Mouse (Mus musculus) testis, adult 2 months (tissue): ENCODE measurements around the gene Nxn.

Experiments used
- CTCF ChIP-seq: fragments of 200-500 bp; IDR thresholded peaks from 2 replicates; pipeline ENCODE4 v1.5.1; 2012; ENCODE audit warnings: low read depth, mild to moderate bottlenecking, inconsistent platforms, low read length, moderate library complexity; ENCODE audit not compliant: control insufficient read depth, insufficient read depth, insufficient replicate concordance
- POLR2A ChIP-seq: fragments of 200-500 bp; IDR thresholded peaks from 2 replicates; pipeline ENCODE4 v1.6.1; 2012; ENCODE audit warnings: low read depth, mild to moderate bottlenecking, inconsistent platforms, low read length, moderate library complexity; ENCODE audit not compliant: control insufficient read depth

DNA sequence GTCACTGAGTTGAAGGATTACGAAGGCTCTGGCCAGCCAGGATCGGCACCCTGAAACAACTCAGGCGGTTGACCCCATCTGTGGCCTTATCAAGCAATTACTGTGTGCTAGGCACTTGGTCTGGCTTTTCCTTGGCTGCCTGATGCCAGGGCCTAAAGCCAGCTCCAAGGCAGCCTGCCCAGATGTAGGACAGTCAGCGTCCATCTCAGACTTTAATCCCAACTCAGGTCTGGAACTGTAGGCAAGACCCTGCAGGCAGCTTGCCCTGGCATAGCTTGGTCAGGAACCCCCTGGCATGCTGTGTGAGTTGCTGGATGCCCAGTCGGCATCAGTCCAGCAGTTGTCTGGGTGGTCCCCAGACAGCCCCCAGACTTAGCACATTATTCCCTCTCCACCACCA, 37.1 kb upstream of the Nxn start:
- TF ChIP-seq CTCF = no peak
- TF ChIP-seq POLR2A = no peak
